Mouse (Mus musculus) thymus, postnatal 0 days (tissue): ENCODE measurements around the gene Otc. TPM values are rescaled to one million over a fixed set of nuclear protein-coding genes. Genes with fewer than 3 reads are reported as not detected.

Experiments used
- polyA plus RNA-seq: library from polyadenylated mRNA; unstranded; fragments of >200 nt; fragmentation: Nextera tagmentation; extraction: Ambion mirVana; gene quantifications from 2 replicates; pipeline ENCODE4 v1.2.1, GENCODE M21; 2015

Gene Otc
- polyA plus RNA-seq, 1 experiment from 2014 or later, result not detected

Other genes with a start within 250 kb of the Otc start
- gene Srpx, start 134.6 kb upstream of the Otc start, polyA plus RNA-seq, result 5.6 and 5.7 TPM in 2 replicates
- 13.3 and 13.5 TPM in 2 replicates for gene Rpgr, start 35.4 kb upstream of the Otc start, polyA plus RNA-seq
- 9.5 and 11.1 TPM in 2 replicates for gene Tspan7, start 232.9 kb downstream of the Otc start, polyA plus RNA-seq